Mouse (Mus musculus) neural tube, postnatal 0 days (tissue): ENCODE data around the gene Patz1. TPM values are rescaled to one million over a fixed set of nuclear protein-coding genes. Genes with fewer than 3 reads are reported as not detected.

Experiments
- polyA plus RNA-seq: library from polyadenylated mRNA; unstranded; fragments of >200 nt; fragmentation: Nextera tagmentation; extraction: Ambion mirVana; gene quantifications from 2 replicates; pipeline ENCODE4 v1.2.1, GENCODE M21; 2015

Gene Patz1
- polyA plus RNA-seq, result 33.3 and 34.6 TPM in 2 replicates

DNA sequence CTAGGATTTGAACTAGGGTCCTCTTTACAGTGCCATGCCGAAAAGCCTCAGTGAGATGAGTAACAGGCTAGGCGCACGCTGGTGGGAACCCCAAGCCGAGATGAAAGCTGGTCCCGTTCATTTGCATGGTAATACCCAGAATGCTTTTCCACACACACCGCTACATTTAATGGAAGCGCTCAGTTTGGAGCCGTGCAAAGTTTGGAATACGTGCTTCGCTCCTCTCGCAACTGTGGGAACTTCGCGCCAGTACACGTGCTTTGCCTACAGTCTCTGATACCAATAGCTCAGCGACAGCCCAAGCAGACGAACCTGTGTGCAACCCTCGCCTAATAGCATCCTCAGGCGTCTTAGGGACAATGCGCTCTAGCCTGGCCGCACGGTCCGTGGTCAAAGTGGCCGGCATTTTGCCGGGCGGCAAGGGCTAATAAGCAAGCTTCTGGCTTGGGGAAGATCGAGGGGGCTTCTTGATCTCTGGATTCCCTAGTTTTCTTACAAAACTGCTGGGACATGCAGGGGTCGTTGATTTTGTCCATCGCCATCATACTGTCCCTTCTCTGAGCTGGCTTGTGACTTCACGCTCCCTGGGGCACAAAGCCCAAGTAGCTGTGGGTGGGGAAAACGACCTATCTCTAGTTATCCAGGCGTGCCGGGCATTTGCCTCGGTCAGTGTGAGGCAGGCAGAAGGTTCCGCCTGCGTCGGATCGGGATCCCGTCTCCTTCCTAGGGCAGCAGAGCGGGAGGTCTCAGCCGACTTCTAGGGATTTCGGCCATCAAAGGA is at the start of gene Patz1:
Gene Patz1 (plus strand): TSS at position 354 of the 781 bp plus-strand sequence.

DNA sequence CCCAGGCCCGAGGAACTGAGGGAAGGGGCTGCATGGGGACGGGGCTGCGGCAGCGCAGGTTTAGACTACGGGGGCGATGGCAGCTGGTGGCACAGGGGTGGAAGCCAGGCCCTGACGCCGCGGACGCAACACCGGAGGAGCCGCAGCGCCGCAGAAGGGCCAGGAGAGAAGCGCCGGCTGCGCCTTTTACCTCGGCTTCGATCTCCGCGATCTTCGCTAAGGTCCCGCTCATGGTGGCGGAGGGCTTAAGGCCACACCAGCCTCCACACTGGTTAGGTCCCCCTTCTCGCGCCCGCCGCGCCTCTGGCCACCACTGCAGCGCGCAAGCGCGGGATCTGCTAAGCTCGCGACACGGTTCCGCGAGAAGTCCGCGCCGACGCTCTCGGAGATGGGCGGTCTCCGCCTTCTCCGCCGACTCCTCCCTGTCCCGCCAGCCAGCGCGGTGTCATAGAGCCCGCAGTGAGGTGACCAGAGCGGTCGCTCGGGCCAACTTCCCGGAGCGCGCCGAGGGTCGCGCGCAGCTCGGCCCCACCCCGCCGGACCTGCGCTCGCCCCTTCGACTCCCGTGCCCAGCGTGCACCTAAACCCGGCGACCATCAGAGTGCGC is 22.5 kb upstream of the Patz1 start, which contains the start of gene Drg1:
Gene Drg1 (minus strand): TSS at position 337 of the 607 bp plus-strand sequence.

DNA sequence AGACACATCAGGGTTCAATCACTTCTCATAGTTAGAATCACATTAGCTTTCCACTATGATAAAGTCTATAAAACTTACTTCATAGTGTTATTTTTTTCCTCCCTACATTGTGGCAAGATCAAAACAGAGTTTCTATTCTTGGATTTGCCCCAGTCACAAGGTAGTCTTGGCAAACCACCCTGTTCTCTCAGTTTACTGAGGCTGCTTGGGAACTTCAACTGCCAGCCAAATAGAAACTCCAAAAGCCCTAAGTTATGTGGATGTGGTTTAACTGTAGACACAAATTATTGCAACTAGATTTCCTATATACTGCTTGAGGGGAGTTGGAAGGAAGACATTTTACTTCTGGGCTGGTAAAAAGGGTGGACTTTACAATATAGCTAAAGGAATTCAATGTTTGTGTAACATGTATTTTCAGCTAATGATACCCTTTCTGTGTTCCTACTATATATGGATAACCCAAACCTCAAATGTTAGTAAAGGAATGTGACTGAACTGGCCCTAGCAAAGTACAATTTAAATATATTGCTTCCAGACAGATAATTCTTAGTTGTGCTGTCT is 41.3 kb downstream of the Patz1 start, which contains the start of gene Pik3ip1:
Gene Pik3ip1 (plus strand): TSS at position 511 of the 561 bp plus-strand sequence.

Other genes starting within 250 kb of the Patz1 start
- 8.3 and 10.3 TPM in 2 replicates for gene Sfi1, start 95.4 kb upstream of the Patz1 start, polyA plus RNA-seq
- 33.0 and 38.7 TPM in 2 replicates for gene Eif4enif1, start 86.5 kb upstream of the Patz1 start, polyA plus RNA-seq
- gene Drg1, start 22.5 kb upstream of the Patz1 start, polyA plus RNA-seq, result 159 and 176 TPM in 2 replicates
- gene Pik3ip1, start 41.5 kb downstream of the Patz1 start, polyA plus RNA-seq, result 40.0 and 43.2 TPM in 2 replicates
- 109 and 120 TPM in 2 replicates for gene Limk2, start 120.3 kb downstream of the Patz1 start, polyA plus RNA-seq
- 26.5 and 30.7 TPM in 2 replicates for gene Rnf185, start 163.5 kb downstream of the Patz1 start, polyA plus RNA-seq
- 34.9 and 38.8 TPM in 2 replicates for gene Pla2g3, start 199.4 kb downstream of the Patz1 start, polyA plus RNA-seq
- 20.3 and 24.4 TPM in 2 replicates for gene Inpp5j, start 215.9 kb downstream of the Patz1 start, polyA plus RNA-seq
- gene Selenom, start 225.8 kb downstream of the Patz1 start, polyA plus RNA-seq, result 524 and 531 TPM in 2 replicates